Mouse (Mus musculus) c-Kit-positive CD71-positive TER-119-positive erythroid progenitor cells, embryonic 14.5 days (primary cell): ENCODE data around the gene Mark4.
A peak's percentile ranks its signal among the peaks of the same experiment; 100 is the strongest.

Source experiments
- DNase-seq: peaks from one replicate; pipeline ENCODE4 v3.0.0-alpha.2; 2013; ENCODE audit warnings: low spot score

The Mark4 gene

GRCm38 (mm10) chr7:19469404-19469803 is 10.8 kb upstream of the Mark4 start:
- no peak for DNase-seq

- no peak for DNase-seq
Observed at GRCm38 (mm10) chr7:19468279-19468678, 9.7 kb upstream of the Mark4 start.

GRCm38 (mm10) chr7:19467638-19468037 is 9.0 kb upstream of the Mark4 start:
- DNase-seq = no peak

- no peak for DNase-seq
Observed at GRCm38 (mm10) chr7:19466602-19467145, 8.1 kb upstream of the Mark4 start.

- no peak for DNase-seq
Observed at GRCm38 (mm10) chr7:19464367-19465307, 6.0 kb upstream of the Mark4 start.

GRCm38 (mm10) chr7:19462884-19463381 is 4.3 kb upstream of the Mark4 start, which contains the start of gene Exoc3l2:
TSS of gene Exoc3l2 (plus strand) at chr7:19463331.
- DNase-seq = no peak

GRCm38 (mm10) chr7:19462443-19462842 is 3.8 kb upstream of the Mark4 start:
- no peak for DNase-seq

- peak; percentile 55 for DNase-seq
Observed at GRCm38 (mm10) chr7:19461488-19461887, 2.9 kb upstream of the Mark4 start.

- DNase-seq = no peak
Observed at GRCm38 (mm10) chr7:19460500-19460899, 1.9 kb upstream of the Mark4 start.

GRCm38 (mm10) chr7:19459144-19459870 is 686 bp upstream of the Mark4 start:
- DNase-seq = no peak

GRCm38 (mm10) chr7:19458072-19458486 is 542 bp downstream of the Mark4 start:
- no peak for DNase-seq

GRCm38 (mm10) chr7:19457414-19458071 is 1.1 kb downstream of the Mark4 start:
- no peak for DNase-seq

GRCm38 (mm10) chr7:19456628-19457027 is 2.0 kb downstream of the Mark4 start:
- DNase-seq = no peak

- DNase-seq = no peak
Observed at GRCm38 (mm10) chr7:19455819-19456495, 2.7 kb downstream of the Mark4 start.

GRCm38 (mm10) chr7:19455186-19455585 is 3.4 kb downstream of the Mark4 start:
- no peak for DNase-seq

- no peak for DNase-seq
Observed at GRCm38 (mm10) chr7:19449165-19449564, 9.5 kb downstream of the Mark4 start.

GRCm38 (mm10) chr7:19447689-19448088 is 10.9 kb downstream of the Mark4 start:
- DNase-seq = no peak

- DNase-seq = no peak
Observed at GRCm38 (mm10) chr7:19444801-19445200, 13.8 kb downstream of the Mark4 start.

GRCm38 (mm10) chr7:19443344-19443743 is 15.3 kb downstream of the Mark4 start:
- peak; percentile 76 for DNase-seq

- DNase-seq = no peak
Observed at GRCm38 (mm10) chr7:19441448-19442091, 17.1 kb downstream of the Mark4 start.

- no peak for DNase-seq
Observed at GRCm38 (mm10) chr7:19437048-19437447, 21.6 kb downstream of the Mark4 start.
